Mouse (Mus musculus) cerebellum, adult 18-20 months (tissue): ENCODE results near the gene Crnn.

Experiments used
- DNase-seq, 2 experiments: peaks; one replicate each; pipeline ENCODE4 v3.0.0; 2021

Gene Crnn

DNA sequence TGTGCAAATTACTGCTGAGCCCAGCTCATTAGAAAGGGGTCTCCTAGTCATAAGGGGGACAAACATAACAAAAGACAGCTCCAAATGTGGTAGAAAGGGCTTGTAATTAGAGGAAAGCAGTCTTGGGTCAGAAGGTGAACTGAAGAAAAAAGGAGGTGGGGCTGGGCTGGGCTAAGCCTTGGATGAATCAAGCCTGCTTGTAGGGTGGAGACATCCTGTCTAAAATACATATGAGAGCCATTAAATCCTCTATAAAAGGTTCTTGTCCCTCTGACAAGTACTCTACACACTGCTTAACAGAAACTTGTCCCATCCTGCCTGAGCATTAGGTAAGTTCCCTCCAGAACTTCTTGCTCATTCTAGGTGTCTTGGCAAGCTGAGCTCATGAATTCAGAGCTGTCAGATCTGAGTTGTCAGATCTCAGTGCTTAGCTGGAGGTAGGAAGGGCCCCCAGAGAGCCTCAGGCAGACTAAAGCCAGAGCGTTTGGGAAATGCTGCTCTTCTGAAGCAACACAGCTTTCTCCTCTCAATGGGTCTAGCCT lies at the start of gene Crnn:
Gene Crnn, plus strand, starts transcription at position 278 of the 542 bp plus-strand sequence.
- DNase-seq = no peak

DNA sequence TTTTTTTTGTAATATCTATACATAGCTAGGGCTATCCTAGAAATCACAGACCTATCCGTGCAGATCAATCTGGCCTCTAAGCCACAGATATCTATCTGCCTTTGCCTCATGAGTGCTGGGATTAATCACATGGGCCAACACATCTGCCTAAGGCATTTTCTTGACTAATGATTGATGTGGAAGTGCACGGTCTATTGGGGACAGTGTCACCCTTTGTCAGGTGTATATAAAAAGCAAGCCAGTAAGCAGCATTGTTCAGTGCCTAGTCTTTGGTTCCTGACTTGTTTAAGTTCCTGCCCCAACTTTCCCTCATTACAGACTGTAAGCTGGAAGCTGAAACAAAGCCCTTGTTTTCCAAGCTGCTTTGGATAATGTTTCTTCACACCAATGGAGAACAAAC lies 48.1 kb upstream of the Crnn start:
- DNase-seq = no peak

- no peak for DNase-seq
These were observed 32.9 kb upstream of the Crnn start for GRCm38 (mm10) chr3:93111668-93112067.

DNA sequence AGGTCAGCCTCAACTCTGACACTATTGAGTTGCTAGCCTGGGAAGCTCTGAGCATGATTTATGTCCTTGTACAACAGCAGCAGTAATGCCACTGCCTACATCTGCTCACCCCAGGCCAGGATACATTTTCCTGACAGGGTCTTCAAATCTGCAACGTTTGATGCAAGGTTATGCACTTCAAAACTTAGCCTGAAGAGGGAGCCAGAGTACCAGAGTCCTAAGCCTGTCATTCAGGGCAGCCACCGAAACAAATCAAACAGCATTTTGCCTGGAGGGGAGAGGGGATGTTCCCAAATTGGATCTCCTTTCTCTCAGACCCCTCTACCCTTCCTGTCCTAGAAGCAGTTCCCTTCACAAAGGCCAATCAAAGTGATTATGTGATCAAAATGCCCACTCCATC lies 30.1 kb upstream of the Crnn start:
- peak in 1 of 2 experiments; percentile 14 for DNase-seq

DNA sequence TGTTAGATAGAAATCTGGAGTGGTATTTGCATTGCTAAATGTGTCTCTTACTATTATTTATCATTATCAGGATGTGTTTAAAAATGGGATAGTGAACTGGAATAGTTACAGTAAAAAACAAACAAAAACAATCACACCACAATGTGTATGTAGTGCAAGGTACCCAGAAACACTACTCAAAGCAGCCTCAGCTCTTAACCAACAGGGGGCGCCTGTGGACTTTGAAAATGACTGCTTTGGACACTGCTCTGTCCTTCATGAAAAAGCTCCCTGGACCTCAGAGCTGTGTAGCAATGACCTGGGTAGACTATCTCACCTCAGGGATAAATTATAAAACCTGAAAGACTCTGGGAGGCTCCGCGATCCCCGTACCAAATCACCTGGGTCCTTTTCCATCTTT lies 25.5 kb upstream of the Crnn start:
- no peak for DNase-seq

- no peak for DNase-seq
These were observed 16.5 kb upstream of the Crnn start for GRCm38 (mm10) chr3:93128052-93128451.

- DNase-seq = no peak
These were observed 15.5 kb upstream of the Crnn start for GRCm38 (mm10) chr3:93129076-93129475.

- peak; percentile 25 to 38 for DNase-seq
These were observed 14.1 kb upstream of the Crnn start for GRCm38 (mm10) chr3:93130460-93130859.

- DNase-seq = no peak
These were observed 17.9 kb downstream of the Crnn start for GRCm38 (mm10) chr3:93162502-93162901.

DNA sequence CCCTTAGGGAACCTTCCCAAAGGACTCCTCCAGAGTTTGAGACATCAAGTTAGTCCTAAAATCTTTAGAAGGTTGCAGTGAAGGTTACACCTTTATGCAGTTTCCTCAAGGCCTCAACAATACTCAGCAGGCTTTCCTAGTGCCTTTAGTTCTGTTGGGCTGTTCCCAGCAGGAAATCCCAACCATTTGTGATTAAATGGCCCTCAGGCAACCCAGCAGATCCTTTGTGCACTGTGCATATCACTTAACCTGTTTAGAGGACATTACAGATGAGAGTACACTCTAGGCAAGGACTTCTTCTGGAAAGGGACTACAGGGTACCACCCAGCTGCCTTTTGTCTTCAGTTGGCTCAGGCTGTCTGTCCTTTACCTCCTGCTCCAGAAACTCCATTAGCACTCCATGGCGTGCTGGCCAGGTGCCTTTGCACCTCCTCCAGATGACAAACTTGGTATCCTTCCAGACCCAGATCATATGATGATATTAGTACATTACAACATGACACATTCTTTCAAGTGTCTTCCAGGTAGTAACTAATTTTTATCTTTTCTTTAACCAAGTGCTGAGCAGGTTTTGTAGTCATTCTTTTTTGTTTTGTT lies 18.5 kb downstream of the Crnn start:
- DNase-seq = no peak

- DNase-seq = no peak
These were observed 36.3 kb downstream of the Crnn start for GRCm38 (mm10) chr3:93180856-93181255.

DNA sequence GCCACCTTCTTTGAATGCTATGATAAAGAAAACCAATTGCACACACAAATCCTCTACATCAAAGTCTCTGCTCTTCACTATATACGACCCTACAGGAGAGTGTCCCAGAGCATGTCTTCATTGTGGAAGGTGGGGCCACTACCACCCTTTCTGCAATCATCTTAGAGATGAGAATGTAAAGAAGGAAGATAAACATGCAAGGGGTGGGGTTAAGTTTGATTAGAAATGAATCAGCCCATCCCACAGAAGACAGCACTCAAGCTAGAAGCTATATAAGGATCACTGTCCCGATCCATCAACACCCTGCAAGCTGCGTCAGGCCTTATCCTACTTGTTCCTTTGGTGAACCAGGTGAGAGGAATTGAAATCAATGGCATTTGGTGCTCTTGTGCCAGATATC lies 52.4 kb downstream of the Crnn start, which contains the start of gene Flg2:
Gene Flg2, plus strand, starts transcription at position 301 of the 400 bp plus-strand sequence.
- DNase-seq = no peak
